Mouse (Mus musculus): ENCODE data around the gene Ttll8. TPM values are rescaled to one million over a fixed set of nuclear protein-coding genes. Genes with fewer than 3 reads are reported as not detected.

Ttll8 gene
- polyA plus RNA-seq, 1 experiment from 2014 or later: not detected

- DNase-seq (ENCODE audit: low spot score) (no peak), ATAC-seq (replicated peaks; ENCODE audit: low FRiP score) (no peak)
- no peak overlapping the region for H3K4me2 ChIP-seq
- H3K9ac ChIP-seq (ENCODE audit: low read depth, low read length): no peak overlapping the region
- no peaks in the 10 kb centered on the region for H3K9me3 ChIP-seq (ENCODE audit: control insufficient read depth, low read length)
- peaks cover 2% of the 10 kb centered on the region; the same call in 1 of the 2 replicates for H3K27me3 ChIP-seq (replicated peaks; ENCODE audit: control insufficient read depth, insufficient read depth, low read length)
- peaks cover 4% of the 10 kb centered on the region; the same call in 1 of the 2 replicates for H3K36me3 ChIP-seq (ENCODE audit: control insufficient read depth, insufficient read depth, low read length)
- 71% methylated on average over 5 of the region's 5 CpGs for WGBS
- no peak overlapping the region for H3K27ac ChIP-seq (ENCODE audit: low read depth, low read length)
- H3K4me1 ChIP-seq (replicated peaks; ENCODE audit: control insufficient read depth, insufficient read depth, low read length): peaks cover 26% of the 10 kb centered on the region
- no peak overlapping the region for H3K4me3 ChIP-seq (ENCODE audit: low read depth, low read length)
Measured at GRCm38 (mm10) chr15:88870418-88871185, 83.6 kb downstream of the Ttll8 start.

GRCm38 (mm10) chr15:88868024-88868742 is 86.0 kb downstream of the Ttll8 start:
- H3K27me3 ChIP-seq (replicated peaks; ENCODE audit: control insufficient read depth, insufficient read depth, low read length): no peaks in the 10 kb centered on the region
- DNase-seq (ENCODE audit: low spot score) (no peak), ATAC-seq (replicated peaks; ENCODE audit: low FRiP score) (no peak)
- no peak overlapping the region for H3K4me2 ChIP-seq
- H3K36me3 ChIP-seq (ENCODE audit: control insufficient read depth, insufficient read depth, low read length): peaks cover 13% of the 10 kb centered on the region; the same call in 1 of the 2 replicates
- H3K4me1 ChIP-seq (replicated peaks; ENCODE audit: control insufficient read depth, insufficient read depth, low read length): peaks cover 43% of the 10 kb centered on the region
- H3K4me3 ChIP-seq (ENCODE audit: low read depth, low read length): no peak overlapping the region
- peak overlapping the region; percentile 76 for H3K27ac ChIP-seq (ENCODE audit: low read depth, low read length)
- 77% methylated on average over 6 of the region's 6 CpGs for WGBS
- H3K9ac ChIP-seq (ENCODE audit: low read depth, low read length): no peak overlapping the region
- H3K9me3 ChIP-seq (ENCODE audit: control insufficient read depth, low read length): no peaks in the 10 kb centered on the region

GRCm38 (mm10) chr15:88867368-88868023 is 86.7 kb downstream of the Ttll8 start:
- no peaks in the 10 kb centered on the region for H3K9me3 ChIP-seq (ENCODE audit: control insufficient read depth, low read length)
- no peak overlapping the region for H3K4me2 ChIP-seq
- no peaks in the 10 kb centered on the region for H3K27me3 ChIP-seq (replicated peaks; ENCODE audit: control insufficient read depth, insufficient read depth, low read length)
- H3K36me3 ChIP-seq (ENCODE audit: control insufficient read depth, insufficient read depth, low read length): peaks cover 13% of the 10 kb centered on the region; the same call in 1 of the 2 replicates
- H3K4me1 ChIP-seq (replicated peaks; ENCODE audit: control insufficient read depth, insufficient read depth, low read length): peaks cover 43% of the 10 kb centered on the region
- H3K27ac ChIP-seq (ENCODE audit: low read depth, low read length): peak overlapping the region; percentile 76
- H3K9ac ChIP-seq (ENCODE audit: low read depth, low read length): no peak overlapping the region
- no peak for DNase-seq (ENCODE audit: low spot score)
- 33% methylated on average over 5 of the region's 5 CpGs for WGBS
- ATAC-seq (replicated peaks; ENCODE audit: low FRiP score): no peak
- H3K4me3 ChIP-seq (ENCODE audit: low read depth, low read length): no peak overlapping the region

GRCm38 (mm10) chr15:88866934-88867356 is 87.3 kb downstream of the Ttll8 start:
- Histone ChIP-seq H3K27ac (ENCODE audit: low read depth, low read length) (peak overlapping the region; percentile 76), H3K36me3 (ENCODE audit: control insufficient read depth, insufficient read depth, low read length) (peaks cover 13% of the 10 kb centered on the region; the same call in 1 of the 2 replicates), H3K4me3 (ENCODE audit: low read depth, low read length) (no peak overlapping the region), H3K9ac (ENCODE audit: low read depth, low read length) (no peak overlapping the region), H3K4me1 (replicated peaks; ENCODE audit: control insufficient read depth, insufficient read depth, low read length) (peaks cover 43% of the 10 kb centered on the region), H3K9me3 (ENCODE audit: control insufficient read depth, low read length) (no peaks in the 10 kb centered on the region), H3K27me3 (replicated peaks; ENCODE audit: control insufficient read depth, insufficient read depth, low read length) (no peaks in the 10 kb centered on the region), H3K4me2 (no peak overlapping the region)
- WGBS: 52% methylated on average over 7 of the region's 7 CpGs
- ATAC-seq (replicated peaks; ENCODE audit: low FRiP score): no peak
- DNase-seq (ENCODE audit: low spot score): no peak

GRCm38 (mm10) chr15:88865888-88866695 is 88.1 kb downstream of the Ttll8 start:
- no peak for ATAC-seq (replicated peaks; ENCODE audit: low FRiP score)
- H3K9me3 ChIP-seq (ENCODE audit: control insufficient read depth, low read length): no peaks in the 10 kb centered on the region

GRCm38 (mm10) chr15:88865061-88865460 is 89.2 kb downstream of the Ttll8 start:
- Histone ChIP-seq H3K4me3 (ENCODE audit: low read depth, low read length) (peak overlapping the region; percentile 90), H3K27me3 (replicated peaks; ENCODE audit: control insufficient read depth, insufficient read depth, low read length) (no peaks in the 10 kb centered on the region), H3K9ac (ENCODE audit: low read depth, low read length) (no peak overlapping the region), H3K4me2 (peak overlapping the region; percentile 96), H3K9me3 (ENCODE audit: control insufficient read depth, low read length) (no peaks in the 10 kb centered on the region), H3K4me1 (replicated peaks; ENCODE audit: control insufficient read depth, insufficient read depth, low read length) (peaks cover 48% of the 10 kb centered on the region), H3K27ac (ENCODE audit: low read depth, low read length) (0 out of 2 replicates have a peak overlapping the region, but pooled peaks have one; percentile 2), H3K36me3 (ENCODE audit: control insufficient read depth, insufficient read depth, low read length) (peaks cover 13% of the 10 kb centered on the region; the same call in 1 of the 2 replicates)
- DNase-seq (ENCODE audit: low spot score): no peak
- WGBS: 87% methylated on average over 14 of the region's 14 CpGs
- no peak for ATAC-seq (replicated peaks; ENCODE audit: low FRiP score)

More at GRCm38 (mm10) chr15:88865888-88866695, 88.1 kb downstream of the Ttll8 start:
- Histone ChIP-seq H3K4me3 (ENCODE audit: low read depth, low read length) (no peak overlapping the region), H3K4me2 (no peak overlapping the region; the same call in 1 of the 2 replicates), H3K36me3 (ENCODE audit: control insufficient read depth, insufficient read depth, low read length) (peaks cover 13% of the 10 kb centered on the region; the same call in 1 of the 2 replicates), H3K27me3 (replicated peaks; ENCODE audit: control insufficient read depth, insufficient read depth, low read length) (no peaks in the 10 kb centered on the region), H3K27ac (ENCODE audit: low read depth, low read length) (no peak overlapping the region), H3K4me1 (replicated peaks; ENCODE audit: control insufficient read depth, insufficient read depth, low read length) (peaks cover 48% of the 10 kb centered on the region), H3K9ac (ENCODE audit: low read depth, low read length) (no peak overlapping the region)
- no peak for DNase-seq (ENCODE audit: low spot score)
- 72% methylated on average over 4 of the region's 4 CpGs for WGBS

- H3K4me1 ChIP-seq (replicated peaks; ENCODE audit: control insufficient read depth, insufficient read depth, low read length): peaks cover 48% of the 10 kb centered on the region
- 62% methylated on average over 22 of the region's 22 CpGs for WGBS
Measured at GRCm38 (mm10) chr15:88864270-88865030, 89.8 kb downstream of the Ttll8 start.

More at GRCm38 (mm10) chr15:88864270-88865030, 89.8 kb downstream of the Ttll8 start:
- peak overlapping the region; percentile 96 for H3K4me2 ChIP-seq
- H3K9me3 ChIP-seq (ENCODE audit: control insufficient read depth, low read length): no peaks in the 10 kb centered on the region
- H3K36me3 ChIP-seq (ENCODE audit: control insufficient read depth, insufficient read depth, low read length): peaks cover 13% of the 10 kb centered on the region; the same call in 1 of the 2 replicates
- peak overlapping the region; percentile 90 for H3K4me3 ChIP-seq (ENCODE audit: low read depth, low read length)
- DNase-seq (ENCODE audit: low spot score): peak; percentile 49
- peak overlapping the region; percentile 88 for H3K9ac ChIP-seq (ENCODE audit: low read depth, low read length)
- H3K27ac ChIP-seq (ENCODE audit: low read depth, low read length): 0 out of 2 replicates have a peak overlapping the region, but pooled peaks have one; percentile 2
- H3K27me3 ChIP-seq (replicated peaks; ENCODE audit: control insufficient read depth, insufficient read depth, low read length): no peaks in the 10 kb centered on the region
- ATAC-seq (replicated peaks; ENCODE audit: low FRiP score): peak; percentile 1; the same call in 1 of the 2 replicates

Data from liver, embryonic 11.5 days (tissue).